Mouse (Mus musculus): ENCODE results near the gene Krt9. TPM values are rescaled to one million over a fixed set of nuclear protein-coding genes. Genes with fewer than 3 reads are reported as not detected.

Gene Krt9
- polyA plus RNA-seq, 1 experiment, result not detected

- H3K36me3 ChIP-seq (ENCODE audit: control insufficient read depth, insufficient read depth, low read length), result no peaks in the 10 kb centered on the region
- WGBS, result 46% methylated on average over 8 of the region's 8 CpGs
- no peak for TF ChIP-seq POLR2A (IDR thresholded peaks at IDR 0.05; ENCODE audit: low read depth, low read length)
- peak; percentile 53; the same call in 1 of the 2 replicates for TF ChIP-seq CTCF (IDR thresholded peaks at IDR 0.05; ENCODE audit: extremely low read depth, insufficient read length, insufficient replicate concordance, low read depth, low read length)
- H3K27me3 ChIP-seq (ENCODE audit: control insufficient read depth, insufficient read depth, low read length), result no peaks in the 10 kb centered on the region
- H3K27ac ChIP-seq (ENCODE audit: insufficient read depth, low read depth, low read length), result no peak overlapping the region
- H3K4me1 ChIP-seq (ENCODE audit: control insufficient read depth, insufficient read depth, insufficient read length, low read length), result peaks cover 2% of the 10 kb centered on the region; the same call in 1 of the 2 replicates
- H3K4me3 ChIP-seq (ENCODE audit: low read depth, low read length), result no peak overlapping the region
Observed at GRCm38 (mm10) chr11:100200104-100200820, 7.2 kb upstream of the Krt9 start.

GRCm38 (mm10) chr11:100198666-100199065 is 5.6 kb upstream of the Krt9 start:
- WGBS, result 48% methylated on average over 4 of the region's 4 CpGs
- H3K36me3 ChIP-seq (ENCODE audit: control insufficient read depth, insufficient read depth, low read length), result no peaks in the 10 kb centered on the region
- TF ChIP-seq CTCF (IDR thresholded peaks at IDR 0.05; ENCODE audit: extremely low read depth, insufficient read length, insufficient replicate concordance, low read depth, low read length) (no peak), POLR2A (IDR thresholded peaks at IDR 0.05; ENCODE audit: low read depth, low read length) (no peak)
- H3K27ac ChIP-seq (ENCODE audit: insufficient read depth, low read depth, low read length), result no peak overlapping the region
- H3K4me1 ChIP-seq (ENCODE audit: control insufficient read depth, insufficient read depth, insufficient read length, low read length), result 0 out of 2 replicates have a peak, but pooled peaks cover 2% of the 10 kb centered on the region
- no peaks in the 10 kb centered on the region for H3K27me3 ChIP-seq (ENCODE audit: control insufficient read depth, insufficient read depth, low read length)
- no peak overlapping the region for H3K4me3 ChIP-seq (ENCODE audit: low read depth, low read length)

DNA sequence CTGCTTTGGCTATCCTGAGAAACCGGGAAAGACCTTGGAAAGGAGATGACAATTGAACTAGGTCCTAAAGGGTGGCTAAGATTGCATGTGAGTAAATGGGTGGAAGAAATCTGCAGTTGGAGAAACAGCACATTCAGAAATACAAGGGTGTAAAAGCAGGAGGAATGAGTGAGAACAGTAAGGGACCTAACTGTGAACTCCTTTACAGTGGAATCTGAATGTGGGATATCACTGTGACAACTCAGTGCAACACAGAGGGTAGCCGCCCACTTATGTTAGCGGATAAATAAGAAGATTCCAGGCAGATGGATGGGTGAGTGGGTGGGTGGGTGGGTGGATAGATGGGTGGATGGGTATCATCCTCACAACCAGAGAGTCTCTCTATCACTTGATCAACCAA is 1.2 kb downstream of the Krt9 start:
- no peak for TF ChIP-seq POLR2A (IDR thresholded peaks at IDR 0.05; ENCODE audit: low read depth, low read length)
- TF ChIP-seq CTCF (IDR thresholded peaks at IDR 0.05; ENCODE audit: extremely low read depth, insufficient read length, insufficient replicate concordance, low read depth, low read length), result no peak
- 88% methylated on average over 3 of the region's 3 CpGs for WGBS

DNA sequence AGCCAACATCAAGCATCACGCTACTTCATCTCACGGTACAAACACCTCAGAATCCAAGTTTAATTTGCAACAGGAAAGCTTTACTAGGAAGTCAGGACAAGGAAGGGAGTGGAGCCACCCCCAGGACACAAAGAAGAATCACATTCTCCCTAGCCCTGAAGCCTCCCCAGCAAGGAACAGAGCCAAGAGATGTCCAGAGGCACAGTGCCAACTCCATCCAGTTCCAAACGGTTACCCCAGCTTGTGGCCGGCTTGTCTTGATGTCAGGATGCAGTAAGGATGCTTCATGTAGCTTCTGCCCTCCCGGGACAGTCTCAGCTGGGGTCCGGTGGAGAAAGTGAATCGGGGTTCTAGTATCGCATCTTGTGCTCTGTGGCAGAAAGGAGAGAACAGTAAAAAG is 6.3 kb downstream of the Krt9 start:
- Histone ChIP-seq H3K27me3 (ENCODE audit: control insufficient read depth, insufficient read depth, low read length) (no peaks in the 10 kb centered on the region), H3K36me3 (ENCODE audit: control insufficient read depth, insufficient read depth, low read length) (no peaks in the 10 kb centered on the region), H3K4me3 (ENCODE audit: low read depth, low read length) (no peak overlapping the region), H3K27ac (ENCODE audit: insufficient read depth, low read depth, low read length) (no peak overlapping the region), H3K4me1 (ENCODE audit: control insufficient read depth, insufficient read depth, insufficient read length, low read length) (no peaks in the 10 kb centered on the region)
- TF ChIP-seq POLR2A (IDR thresholded peaks at IDR 0.05; ENCODE audit: low read depth, low read length) (no peak), CTCF (IDR thresholded peaks at IDR 0.05; ENCODE audit: extremely low read depth, insufficient read length, insufficient replicate concordance, low read depth, low read length) (no peak)
- 76% methylated on average over 8 of the region's 8 CpGs for WGBS

More for the DNA sequence above, 1.2 kb downstream of the Krt9 start:
- Histone ChIP-seq H3K36me3 (ENCODE audit: control insufficient read depth, insufficient read depth, low read length) (no peaks in the 10 kb centered on the region), H3K4me3 (ENCODE audit: low read depth, low read length) (no peak overlapping the region), H3K27me3 (ENCODE audit: control insufficient read depth, insufficient read depth, low read length) (no peaks in the 10 kb centered on the region), H3K27ac (ENCODE audit: insufficient read depth, low read depth, low read length) (no peak overlapping the region), H3K4me1 (ENCODE audit: control insufficient read depth, insufficient read depth, insufficient read length, low read length) (no peaks in the 10 kb centered on the region)

DNA sequence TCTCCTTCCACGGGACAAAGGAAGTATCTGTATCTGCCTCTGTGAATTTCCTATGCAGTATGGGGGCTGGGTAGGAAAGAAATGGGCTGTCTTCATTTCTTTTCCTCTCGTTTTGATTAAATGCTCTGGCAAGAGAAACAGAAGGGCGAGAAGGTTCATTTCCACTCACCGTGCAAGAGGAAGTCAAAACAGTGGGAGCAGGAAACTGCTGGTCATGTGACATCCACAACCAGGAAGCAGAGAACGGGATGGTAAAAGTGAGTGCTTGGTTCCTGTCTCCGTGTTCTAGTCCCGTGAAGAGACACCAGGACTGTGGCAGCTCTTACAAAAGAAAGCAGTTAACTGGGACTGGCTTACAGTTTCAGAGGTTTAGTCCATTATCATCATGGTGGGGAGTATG is 11.3 kb downstream of the Krt9 start:
- Histone ChIP-seq H3K36me3 (ENCODE audit: control insufficient read depth, insufficient read depth, low read length) (no peaks in the 10 kb centered on the region), H3K4me3 (ENCODE audit: low read depth, low read length) (no peak overlapping the region), H3K4me1 (ENCODE audit: control insufficient read depth, insufficient read depth, insufficient read length, low read length) (no peaks in the 10 kb centered on the region), H3K27ac (ENCODE audit: insufficient read depth, low read depth, low read length) (no peak overlapping the region), H3K27me3 (ENCODE audit: control insufficient read depth, insufficient read depth, low read length) (no peaks in the 10 kb centered on the region)
- 69% methylated on average over 7 of the region's 7 CpGs for WGBS
- TF ChIP-seq POLR2A (IDR thresholded peaks at IDR 0.05; ENCODE audit: low read depth, low read length) (no peak), CTCF (IDR thresholded peaks at IDR 0.05; ENCODE audit: extremely low read depth, insufficient read length, insufficient replicate concordance, low read depth, low read length) (no peak)

DNA sequence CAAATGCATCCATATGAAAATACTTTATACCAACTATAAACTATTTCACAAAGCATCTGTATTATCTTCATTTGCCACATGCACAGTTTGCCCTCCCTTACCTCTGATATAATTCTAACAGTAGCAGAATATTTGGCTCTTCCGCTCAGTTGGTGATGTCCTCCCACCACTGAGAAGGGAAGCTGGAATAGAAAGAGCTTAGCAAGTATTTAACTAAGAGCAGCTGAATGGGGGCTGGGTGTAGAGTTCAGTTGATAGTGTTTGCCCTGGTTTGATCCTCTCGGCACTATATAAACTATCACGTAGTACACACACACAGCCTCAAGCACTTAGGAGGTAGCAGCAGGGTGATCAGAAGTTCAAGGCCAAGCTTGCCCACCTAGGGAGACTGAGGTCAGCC is 13.8 kb downstream of the Krt9 start:
- Histone ChIP-seq H3K27me3 (ENCODE audit: control insufficient read depth, insufficient read depth, low read length) (no peaks in the 10 kb centered on the region), H3K36me3 (ENCODE audit: control insufficient read depth, insufficient read depth, low read length) (no peaks in the 10 kb centered on the region), H3K27ac (ENCODE audit: insufficient read depth, low read depth, low read length) (no peak overlapping the region), H3K4me3 (ENCODE audit: low read depth, low read length) (no peak overlapping the region), H3K4me1 (ENCODE audit: control insufficient read depth, insufficient read depth, insufficient read length, low read length) (peaks cover 2% of the 10 kb centered on the region; the same call in 1 of the 2 replicates)
- WGBS, result 45% methylated on average over 3 of the region's 3 CpGs
- no peak for TF ChIP-seq POLR2A (IDR thresholded peaks at IDR 0.05; ENCODE audit: low read depth, low read length)
- no peak for TF ChIP-seq CTCF (IDR thresholded peaks at IDR 0.05; ENCODE audit: extremely low read depth, insufficient read length, insufficient replicate concordance, low read depth, low read length)

- Histone ChIP-seq H3K27me3 (ENCODE audit: control insufficient read depth, insufficient read depth, low read length) (no peaks in the 10 kb centered on the region), H3K27ac (ENCODE audit: insufficient read depth, low read depth, low read length) (no peak overlapping the region), H3K36me3 (ENCODE audit: control insufficient read depth, insufficient read depth, low read length) (no peaks in the 10 kb centered on the region), H3K4me3 (ENCODE audit: low read depth, low read length) (no peak overlapping the region), H3K4me1 (ENCODE audit: control insufficient read depth, insufficient read depth, insufficient read length, low read length) (peaks cover 2% of the 10 kb centered on the region; the same call in 1 of the 2 replicates)
- 69% methylated on average over 5 of the region's 5 CpGs for WGBS
- TF ChIP-seq POLR2A (IDR thresholded peaks at IDR 0.05; ENCODE audit: low read depth, low read length), result no peak
- no peak for TF ChIP-seq CTCF (IDR thresholded peaks at IDR 0.05; ENCODE audit: extremely low read depth, insufficient read length, insufficient replicate concordance, low read depth, low read length)
Observed at GRCm38 (mm10) chr11:100178307-100178706, 14.7 kb downstream of the Krt9 start.
